Mouse (Mus musculus) erythroblast, embryonic 14.5 days (primary cell): ENCODE measurements around the gene Nrxn2.

ENCODE experiments used
- GATA1 ChIP-seq: IDR thresholded peaks from 2 replicates; pipeline ENCODE4 v1.6.1; 2012; ENCODE audit warnings: low read length, inconsistent platforms, mixed read lengths
- TAL1 ChIP-seq: IDR thresholded peaks from 3 replicates; pipeline ENCODE4 v1.6.1; 2012; ENCODE audit warnings: low read length, inconsistent platforms, mixed read lengths

GRCm38 (mm10) chr19:6381238-6381637 lies 37.3 kb upstream of the Nrxn2 start:
- TF ChIP-seq GATA1 (no peak), TAL1 (no peak)
